26 mouse cellular contexts compared by ENCODE assay signal in the genomic region with DNA sequence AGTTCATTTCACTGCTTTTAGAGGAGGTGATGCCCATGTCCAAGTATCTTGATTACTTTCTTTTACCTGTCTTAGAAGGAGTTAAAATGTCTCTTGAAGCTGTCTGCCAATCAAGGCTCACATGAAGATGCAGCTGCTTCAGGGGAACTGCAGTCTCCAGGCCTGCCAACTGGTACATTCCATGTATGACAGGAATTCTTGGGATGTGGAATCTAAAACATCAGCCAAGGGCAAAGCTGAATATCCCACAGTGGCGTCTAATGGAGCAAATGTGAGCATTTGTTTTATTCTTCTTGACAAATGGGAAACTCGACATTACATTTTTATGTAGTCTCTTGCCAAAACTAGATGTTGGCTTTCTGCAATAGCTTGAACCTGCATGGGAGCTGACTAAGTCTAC.
DNase-seq lines count a peak whose midpoint lies in the region; TF ChIP-seq lines count a peak whose summit lies in the region.
"Had no signal": no experiment of that assay in that cellular context is flagged by ENCODE, and none has a peak within 500 bp of the region (broad histone marks: within the 10 kb centered on the region; RNA-seq: fewer than 3 reads in every experiment).

No protein-coding gene starts in this region.

- no peaks in the 10 kb centered on the region for H3K4me1 ChIP-seq in kidney, adult 2 months (ENCODE audit: control insufficient read depth, insufficient read depth, low read length)
- H3K4me1 ChIP-seq: embryonic facial prominence, embryonic 12.5 days; forebrain, embryonic 13.5 days; hindbrain, embryonic 13.5 days; liver, embryonic 15.5 days; midbrain, embryonic 15.5 days; neural tube, embryonic 13.5 days had no signal

- no peak overlapping the region for H3K27ac ChIP-seq in kidney, adult 2 months (ENCODE audit: insufficient read depth, low read depth, low read length)
- H3K27ac ChIP-seq: embryonic facial prominence, embryonic 12.5 days; forebrain, embryonic 13.5 days; hindbrain, embryonic 13.5 days; left cerebral cortex, adult 2 months; liver, embryonic 15.5 days; macrophage; midbrain, embryonic 15.5 days; neural tube, embryonic 13.5 days had no signal

- H3K27me3 ChIP-seq in kidney, adult 2 months (replicated peaks; ENCODE audit: control insufficient read depth, insufficient read depth, low read length) = no peaks in the 10 kb centered on the region
- H3K27me3 ChIP-seq: CH12.LX; embryonic facial prominence, embryonic 12.5 days; forebrain, embryonic 13.5 days; hindbrain, embryonic 13.5 days; liver, embryonic 15.5 days; midbrain, embryonic 15.5 days; neural tube, embryonic 13.5 days had no signal

- no peaks in the 10 kb centered on the region for H3K36me3 ChIP-seq in kidney, adult 2 months (ENCODE audit: control insufficient read depth, insufficient read depth, low read length)
- H3K36me3 ChIP-seq: embryonic facial prominence, embryonic 12.5 days; G1E; hindbrain, embryonic 13.5 days; liver, embryonic 15.5 days; midbrain, embryonic 15.5 days; neural tube, embryonic 13.5 days had no signal

- peak; percentile 64 for DNase-seq in heart, adult 11 months
- no peak for DNase-seq in heart, adult 9 months (ENCODE audit: low spot score in 2 of 2)
- peak; percentile 19 for DNase-seq in kidney, adult 2 months
- DNase-seq in kidney, postnatal 4 days = no peak
- peak; percentile 2 for DNase-seq in lung, postnatal 10 days
- no peak for DNase-seq in lung, postnatal 14 days
- no peak for DNase-seq in ovary, postnatal 36 days (ENCODE audit: low spot score)
- DNase-seq: adrenal gland, adult 8-10 months; B cell, adult 2 months; cerebellum, adult 11-12 months; cerebellum, postnatal 14 days; kidney, adult 9 months; liver; right cerebral cortex, postnatal 4 days; thymus, postnatal 14 days had no signal

- no peak overlapping the region for H3K4me3 ChIP-seq in kidney, adult 2 months (ENCODE audit: insufficient read depth, low read depth, low read length)
- H3K4me3 ChIP-seq: embryonic facial prominence, embryonic 12.5 days; erythroblast, embryonic 14.5 days; forebrain, embryonic 13.5 days; hindbrain, embryonic 13.5 days; left cerebral cortex, adult 2 months; liver, embryonic 15.5 days; midbrain, embryonic 15.5 days; neural tube, embryonic 13.5 days had no signal

- WGBS in kidney, adult 2 months = 57% methylated on average over 2 of the region's 2 CpGs

- no peak for TF ChIP-seq CTCF in kidney, adult 2 months (conservative IDR thresholded peaks at IDR 0.05; ENCODE audit: insufficient read depth, insufficient read length, low read depth, low read length)

- TF ChIP-seq POLR2A in kidney, adult 2 months (IDR thresholded peaks at IDR 0.05; ENCODE audit: low read depth, low read length) = no peak

Comparison
In these comparisons a context has a peak if more than half of its experiments do, and no peak if none do; other contexts are left out.
1. DNase-seq: peak in heart, adult 11 months (single experiment), kidney, adult 2 months (single experiment) and lung, postnatal 10 days (single experiment); none in heart, adult 9 months (0 of 2), kidney, postnatal 4 days (0 of 2), lung, postnatal 14 days (single experiment) and ovary, postnatal 36 days (single experiment).